Mouse (Mus musculus) forebrain, embryonic 13.5 days (tissue): ENCODE results near the gene Ric3. TPM values are rescaled to one million over a fixed set of nuclear protein-coding genes. Genes with fewer than 3 reads are reported as not detected.

Experiments
- ATAC-seq: fragments of 200-750 bp; cut with Nextera tagmentation; 2 replicates; pipeline ENCODE4 v1.8.0; 2017
- H3K27ac ChIP-seq: fragments of 300-500 bp; sonication (generic); 2 replicates; pipeline ENCODE4 v1.5.1; 2015; ENCODE audit warnings: inconsistent platforms, mild to moderate bottlenecking, moderate library complexity
- H3K27me3 ChIP-seq: fragments of 300-500 bp; sonication (generic); 2 replicates; pipeline ENCODE4 v1.6.1; 2015; ENCODE audit warnings: mild to moderate bottlenecking, inconsistent platforms
- H3K36me3 ChIP-seq: fragments of 300-500 bp; sonication (generic); 2 replicates; pipeline ENCODE4 v1.6.1; 2015; ENCODE audit warnings: mild to moderate bottlenecking, inconsistent platforms; ENCODE audit not compliant: poor library complexity, severe bottlenecking
- H3K4me1 ChIP-seq: fragments of 300-500 bp; sonication (generic); 2 replicates; pipeline ENCODE4 v1.6.1; 2015; ENCODE audit warnings: inconsistent platforms
- H3K4me2 ChIP-seq: fragments of 300-500 bp; sonication (generic); 2 replicates; pipeline ENCODE4 v1.6.1; 2015; ENCODE audit warnings: inconsistent platforms, mild to moderate bottlenecking, moderate library complexity
- H3K4me3 ChIP-seq: fragments of 300-500 bp; sonication (generic); 2 replicates; pipeline ENCODE4 v1.5.1; 2015; ENCODE audit warnings: mild to moderate bottlenecking, inconsistent platforms
- H3K9ac ChIP-seq: fragments of 300-500 bp; sonication (generic); 2 replicates; pipeline ENCODE4 v1.6.1; 2015; ENCODE audit warnings: mild to moderate bottlenecking, inconsistent platforms
- H3K9me3 ChIP-seq: fragments of 300-500 bp; sonication (generic); replicated peaks from 2 replicates; pipeline ENCODE4 v1.6.1; 2016; ENCODE audit warnings: inconsistent platforms
- WGBS: fragments of 180-500 bp; shearing (Covaris S2); methylation state at CpG from one replicate; pipeline ENCODE4 v1.1.7; 2015; 5-methylcytosine and 5-hydroxymethylcytosine counted together
- polyA plus RNA-seq: library from polyadenylated mRNA; unstranded; fragments of >200 nt; fragmentation: Nextera tagmentation; extraction: Ambion mirVana; gene quantifications from 2 replicates; pipeline ENCODE4 v1.2.1, GENCODE M21; 2015

Ric3 gene
- polyA plus RNA-seq, 1 experiment from 2014 or later: 23.2 TPM

- Histone ChIP-seq H3K4me1 (no peaks in the 10 kb centered on the region), H3K9me3 (no peaks in the 10 kb centered on the region), H3K27me3 (no peaks in the 10 kb centered on the region), H3K9ac (no peak overlapping the region), H3K36me3 (peaks cover 10% of the 10 kb centered on the region; the same call in 1 of the 2 replicates), H3K27ac (peak overlapping the region; percentile 26), H3K4me3 (no peak overlapping the region), H3K4me2 (no peak overlapping the region)
- 39% methylated on average over 1 of the region's 1 CpGs for WGBS
- peak; percentile 80 for ATAC-seq
These were observed 44.1 kb downstream of the Ric3 start for GRCm38 (mm10) chr7:109038987-109039386.

DNA sequence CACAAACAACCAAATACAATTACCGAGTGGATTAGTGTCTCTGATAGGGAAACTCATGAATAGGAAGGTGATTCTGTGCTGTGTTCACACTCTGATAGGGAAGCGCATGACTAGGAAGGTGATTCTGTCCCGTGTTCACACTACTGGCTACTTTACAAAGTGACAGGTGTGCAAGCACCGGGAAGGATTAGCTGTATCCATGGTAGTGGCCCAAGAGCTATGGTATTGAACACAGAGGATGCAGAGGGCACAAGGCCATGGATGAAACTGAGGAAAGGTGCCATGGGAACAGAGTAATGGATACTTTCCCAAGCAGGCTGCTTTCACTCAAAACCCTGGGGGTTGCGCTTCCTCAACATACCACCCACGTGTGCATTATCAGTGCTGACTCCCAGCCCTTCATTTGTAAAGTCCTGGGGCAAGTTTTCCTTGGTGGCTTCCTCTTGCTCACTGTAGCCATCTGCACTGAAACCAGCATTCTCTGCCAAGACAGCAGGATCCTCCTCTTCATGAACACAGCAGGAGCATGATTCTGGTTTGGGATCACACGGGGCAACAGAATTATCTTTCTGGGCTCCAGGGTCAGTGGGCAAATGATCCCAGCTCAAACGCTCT is 44.9 kb downstream of the Ric3 start:
- no peaks in the 10 kb centered on the region for H3K4me1 ChIP-seq
- 87% methylated on average over 8 of the region's 8 CpGs for WGBS
- no peaks in the 10 kb centered on the region for H3K9me3 ChIP-seq
- no peak overlapping the region for H3K4me2 ChIP-seq
- H3K27me3 ChIP-seq: no peaks in the 10 kb centered on the region
- peaks cover 10% of the 10 kb centered on the region; the same call in 1 of the 2 replicates for H3K36me3 ChIP-seq
- peak overlapping the region; percentile 26; the same call in 1 of the 2 replicates for H3K27ac ChIP-seq
- no peak for ATAC-seq
- H3K9ac ChIP-seq: no peak overlapping the region
- H3K4me3 ChIP-seq: no peak overlapping the region

- Histone ChIP-seq H3K27me3 (no peaks in the 10 kb centered on the region), H3K4me1 (no peaks in the 10 kb centered on the region), H3K9me3 (no peaks in the 10 kb centered on the region), H3K4me2 (no peak overlapping the region), H3K36me3 (peaks cover 50% of the 10 kb centered on the region), H3K9ac (no peak overlapping the region), H3K4me3 (no peak overlapping the region), H3K27ac (no peak overlapping the region)
- no peak for ATAC-seq
- 89% methylated on average over 2 of the region's 2 CpGs for WGBS
These were observed 51.1 kb downstream of the Ric3 start for GRCm38 (mm10) chr7:109032054-109032453.

- WGBS: 84% methylated on average over 3 of the region's 3 CpGs
- no peak overlapping the region for H3K4me3 ChIP-seq
- no peak overlapping the region for H3K4me2 ChIP-seq
- H3K9ac ChIP-seq: no peak overlapping the region
- H3K4me1 ChIP-seq: no peaks in the 10 kb centered on the region
- ATAC-seq: no peak
- no peak overlapping the region for H3K27ac ChIP-seq
- H3K9me3 ChIP-seq: no peaks in the 10 kb centered on the region
- no peaks in the 10 kb centered on the region for H3K27me3 ChIP-seq
- H3K36me3 ChIP-seq: peaks cover 58% of the 10 kb centered on the region
These were observed 51.8 kb downstream of the Ric3 start for GRCm38 (mm10) chr7:109031331-109031730.

DNA sequence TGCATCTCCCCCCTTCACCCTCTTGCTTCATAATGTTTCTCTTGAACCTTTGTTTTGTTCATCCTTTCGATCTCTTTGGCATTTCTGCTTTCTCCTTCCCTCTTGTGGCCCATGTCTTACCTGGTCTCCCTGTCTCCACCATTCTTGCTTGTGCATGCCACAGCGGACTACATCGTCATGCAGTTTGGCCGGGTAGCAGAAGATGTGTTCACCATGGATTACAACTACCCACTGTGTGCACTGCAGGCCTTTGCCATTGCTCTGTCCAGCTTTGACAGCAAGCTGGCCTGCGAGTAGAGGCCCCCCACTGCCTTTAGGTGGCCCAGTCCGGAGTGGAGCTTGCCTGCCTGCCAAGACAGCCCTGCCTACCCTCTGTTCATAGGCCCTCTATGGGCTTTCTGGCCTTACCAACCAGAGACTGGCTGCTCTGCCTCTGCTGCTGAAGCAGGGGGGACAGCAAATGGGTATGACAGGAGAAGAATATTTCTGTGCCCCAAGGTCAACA is 53.1 kb downstream of the Ric3 start:
- H3K4me2 ChIP-seq: no peak overlapping the region
- H3K36me3 ChIP-seq: peaks cover 71% of the 10 kb centered on the region
- H3K4me3 ChIP-seq: no peak overlapping the region
- ATAC-seq: no peak
- H3K27me3 ChIP-seq: no peaks in the 10 kb centered on the region
- no peak overlapping the region for H3K27ac ChIP-seq
- 89% methylated on average over 6 of the region's 6 CpGs for WGBS
- no peaks in the 10 kb centered on the region for H3K9me3 ChIP-seq
- H3K9ac ChIP-seq: no peak overlapping the region
- H3K4me1 ChIP-seq: no peaks in the 10 kb centered on the region

GRCm38 (mm10) chr7:109028204-109028603 is 54.9 kb downstream of the Ric3 start:
- no peaks in the 10 kb centered on the region for H3K9me3 ChIP-seq
- peak; percentile 55 for ATAC-seq
- WGBS: 29% methylated on average over 6 of the region's 6 CpGs
- H3K27ac ChIP-seq: no peak overlapping the region
- no peak overlapping the region for H3K4me2 ChIP-seq
- H3K27me3 ChIP-seq: no peaks in the 10 kb centered on the region
- H3K4me1 ChIP-seq: no peaks in the 10 kb centered on the region
- H3K36me3 ChIP-seq: peaks cover 72% of the 10 kb centered on the region
- H3K4me3 ChIP-seq: no peak overlapping the region
- no peak overlapping the region for H3K9ac ChIP-seq

- 0 out of 2 replicates have a peak, but pooled peaks have one; percentile 11 for ATAC-seq
- H3K36me3 ChIP-seq: peaks cover 73% of the 10 kb centered on the region
These were observed 55.4 kb downstream of the Ric3 start for GRCm38 (mm10) chr7:109027721-109028120.

DNA sequence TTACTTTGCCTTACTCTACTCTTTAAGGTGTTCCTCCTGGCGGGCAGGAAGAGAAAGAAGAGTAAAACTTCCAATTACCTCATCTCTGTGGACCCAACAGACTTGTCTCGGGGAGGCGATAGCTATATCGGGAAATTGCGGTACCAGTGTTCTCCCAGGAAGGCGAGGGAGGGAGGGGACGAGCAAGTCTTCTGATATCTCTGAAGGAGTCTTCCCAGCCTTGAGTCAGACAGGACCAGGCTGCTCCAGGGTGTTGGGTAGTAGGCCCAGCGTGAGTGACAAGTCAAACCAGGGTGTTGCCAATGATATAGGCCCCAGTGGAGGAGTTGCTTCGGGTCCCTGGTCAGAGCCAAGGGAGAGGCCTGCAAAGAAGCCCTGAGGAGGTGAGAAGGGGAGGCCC is 56.2 kb downstream of the Ric3 start:
- Histone ChIP-seq H3K27ac (no peak overlapping the region), H3K4me3 (no peak overlapping the region), H3K27me3 (no peaks in the 10 kb centered on the region), H3K9me3 (no peaks in the 10 kb centered on the region), H3K4me2 (no peak overlapping the region), H3K9ac (no peak overlapping the region), H3K36me3 (peaks cover 72% of the 10 kb centered on the region), H3K4me1 (no peaks in the 10 kb centered on the region)
- no peak for ATAC-seq
- WGBS: 90% methylated on average over 9 of the region's 9 CpGs

More at GRCm38 (mm10) chr7:109027721-109028120, 55.4 kb downstream of the Ric3 start:
- WGBS: 98% methylated on average over 7 of the region's 7 CpGs
- Histone ChIP-seq H3K9ac (no peak overlapping the region), H3K4me1 (no peaks in the 10 kb centered on the region), H3K4me3 (no peak overlapping the region), H3K4me2 (no peak overlapping the region), H3K27me3 (no peaks in the 10 kb centered on the region), H3K9me3 (no peaks in the 10 kb centered on the region), H3K27ac (no peak overlapping the region)

DNA sequence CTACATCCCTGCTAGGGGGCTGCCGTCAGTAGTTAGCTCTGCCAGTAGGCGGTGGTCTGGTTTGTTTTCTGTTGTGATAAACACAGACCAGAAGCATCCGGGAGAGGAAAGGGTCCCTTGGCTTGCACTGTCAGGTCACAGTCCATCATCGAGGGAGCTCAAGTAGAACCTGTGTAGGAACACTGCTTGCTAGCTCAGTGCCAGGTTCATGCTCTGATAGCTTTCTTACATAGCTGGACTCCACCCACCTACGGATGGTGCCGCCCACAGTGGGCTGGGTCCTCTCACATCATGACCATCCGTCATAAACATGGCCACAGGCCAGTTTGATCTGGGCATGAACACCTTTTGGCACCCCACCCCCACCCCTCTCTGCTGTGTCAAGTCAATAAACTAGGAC is 57.4 kb downstream of the Ric3 start:
- Histone ChIP-seq H3K4me3 (no peak overlapping the region), H3K9ac (no peak overlapping the region), H3K36me3 (peaks cover 64% of the 10 kb centered on the region), H3K4me1 (no peaks in the 10 kb centered on the region), H3K27me3 (no peaks in the 10 kb centered on the region), H3K9me3 (no peaks in the 10 kb centered on the region), H3K27ac (no peak overlapping the region), H3K4me2 (no peak overlapping the region)
- WGBS: 94% methylated on average over 7 of the region's 7 CpGs
- ATAC-seq: no peak

GRCm38 (mm10) chr7:109021428-109021827 is 61.7 kb downstream of the Ric3 start:
- peak; percentile 41 for ATAC-seq
- WGBS: 14% methylated on average over 3 of the region's 3 CpGs
- Histone ChIP-seq H3K36me3 (peaks cover 35% of the 10 kb centered on the region), H3K4me3 (no peak overlapping the region), H3K27ac (no peak overlapping the region), H3K4me1 (peaks cover 8% of the 10 kb centered on the region), H3K4me2 (no peak overlapping the region), H3K9me3 (no peaks in the 10 kb centered on the region), H3K9ac (no peak overlapping the region), H3K27me3 (no peaks in the 10 kb centered on the region)

- Histone ChIP-seq H3K4me2 (no peak overlapping the region), H3K36me3 (peaks cover 13% of the 10 kb centered on the region), H3K4me3 (no peak overlapping the region), H3K27ac (no peak overlapping the region), H3K4me1 (peaks cover 15% of the 10 kb centered on the region), H3K27me3 (no peaks in the 10 kb centered on the region), H3K9ac (no peak overlapping the region), H3K9me3 (no peaks in the 10 kb centered on the region)
- ATAC-seq: no peak
- WGBS: 90% methylated on average over 7 of the region's 7 CpGs
These were observed 63.9 kb downstream of the Ric3 start for GRCm38 (mm10) chr7:109019243-109019642.

DNA sequence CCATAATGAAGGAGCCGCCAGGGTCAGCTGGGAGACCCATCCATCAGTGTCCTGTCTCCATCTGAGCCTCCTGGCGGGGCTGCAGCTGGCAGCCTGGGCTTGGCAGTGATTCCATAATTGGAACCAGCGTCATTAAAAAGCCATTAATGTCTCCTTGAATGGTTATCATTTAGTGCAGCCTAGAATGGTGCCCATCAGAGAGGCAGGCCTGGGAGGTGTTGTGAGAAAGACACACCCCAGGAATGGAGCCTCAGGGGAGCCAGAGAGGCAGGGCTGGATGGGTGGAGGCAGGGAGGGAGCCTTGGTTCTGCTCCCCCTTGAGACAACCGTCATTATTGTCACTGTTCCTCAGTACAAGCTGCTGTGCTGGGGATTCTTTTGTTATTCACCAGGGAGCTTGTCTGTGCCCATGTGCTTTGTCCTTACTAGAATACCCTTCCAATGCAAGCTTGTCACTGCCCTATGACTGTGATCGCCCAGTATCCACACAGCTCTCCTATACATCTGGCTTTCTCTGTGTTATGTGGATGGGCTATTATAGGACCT is 66.7 kb downstream of the Ric3 start:
- H3K4me3 ChIP-seq: no peak overlapping the region
- 28% methylated on average over 5 of the region's 5 CpGs for WGBS
- H3K4me1 ChIP-seq: peaks cover 43% of the 10 kb centered on the region
- peak overlapping the region; percentile 40; the same call in 1 of the 2 replicates for H3K9ac ChIP-seq
- 0 out of 2 replicates have a peak, but pooled peaks cover 4% of the 10 kb centered on the region for H3K36me3 ChIP-seq
- peaks cover 9% of the 10 kb centered on the region; the same call in 1 of the 2 replicates for H3K27me3 ChIP-seq
- H3K4me2 ChIP-seq: 0 out of 2 replicates have a peak overlapping the region, but pooled peaks have one; percentile 0
- H3K9me3 ChIP-seq: no peaks in the 10 kb centered on the region
- H3K27ac ChIP-seq: peak overlapping the region; percentile 79
- ATAC-seq: peak; percentile 66
